Comparison of ENCODE assay signal across 8 mouse cellular contexts in genomic region chr13:63552291-63552932, GRCm38 (mm10). TPM values are rescaled to one million over a fixed set of nuclear protein-coding genes. Genes with fewer than 3 reads are reported as not detected.
DNase-seq lines count a peak whose midpoint lies in the region; ATAC-seq lines count a peak whose summit lies in the region.

No protein-coding gene starts in this region.

- DNase-seq in left cerebral cortex, adult 18-20 months (ENCODE audit: low spot score in 2 of 2), result peak; percentile 78 to 91
- no peak for DNase-seq in left cerebral cortex, adult 11 months (ENCODE audit: low spot score)
- DNase-seq in adrenal gland, postnatal 36 days, result peak; percentile 46 to 64
- DNase-seq in lung, postnatal 36 days, result peak; percentile 25
- DNase-seq in right cerebral cortex, postnatal 14 days, result peak; percentile 74
- DNase-seq in heart, postnatal 36 days, result no peak

- H3K4me3 ChIP-seq in intestine, embryonic 15.5 days (replicated peaks), result no peak overlapping the region

- H3K9me3 ChIP-seq in intestine, embryonic 15.5 days, result no peaks in the 10 kb centered on the region

- peak overlapping the region; percentile 43 for H3K4me2 ChIP-seq in intestine, embryonic 15.5 days (replicated peaks)

- intact Hi-C loops in heart, postnatal 36 days (cut with DNase I), result no loop called here

- H3K36me3 ChIP-seq in intestine, embryonic 15.5 days, result no peaks in the 10 kb centered on the region; the same call in 1 of the 2 replicates

- peak overlapping the region; percentile 34 for H3K9ac ChIP-seq in intestine, embryonic 15.5 days

- H3K4me1 ChIP-seq in intestine, embryonic 15.5 days (replicated peaks), result peaks cover 42% of the 10 kb centered on the region

- 55% methylated on average over 10 of the region's 10 CpGs for WGBS in intestine, embryonic 15.5 days

- no peaks in the 10 kb centered on the region for H3K27me3 ChIP-seq in intestine, embryonic 15.5 days (replicated peaks)

- peak; percentile 49; the same call in 1 of the 2 replicates for ATAC-seq in erythroblast, adult 5-6 weeks (replicated peaks; ENCODE audit: low FRiP score, poor library complexity, severe bottlenecking)
- ATAC-seq in intestine, embryonic 15.5 days, result peak; percentile 39

- H3K27ac ChIP-seq in intestine, embryonic 15.5 days, result peak overlapping the region; percentile 70

RNA-seq across cellular contexts. Expression of gene Ptch1, which starts 21.0 kb away (rescaled TPM):
- total RNA-seq in left cerebral cortex, adult 18-20 months (2021), result 10 to 100 TPM; 49.4 to 55.7 TPM
- total RNA-seq in adrenal gland, postnatal 36 days (2021), result 10 to 100 TPM; 37.3 to 49.6 TPM
- 2.5 and 4.8 TPM in 2 replicates for total RNA-seq in erythroblast, adult 5-6 weeks (2015; ENCODE audit: low replicate concordance)
- 1.5 and 2.5 TPM in 2 replicates for total RNA-seq in erythroblast, adult 5-6 weeks (2017; ENCODE audit: low replicate concordance)
- 30.5 and 34.1 TPM in 2 replicates for polyA plus RNA-seq in intestine, embryonic 15.5 days (2015; fragmentation: Nextera tagmentation; extraction: Ambion mirVana)
- 10 to 100 TPM; 17.5 to 18.5 TPM for total RNA-seq in heart, postnatal 36 days (2021)

RNA-seq across cellular contexts. Expression of gene Fancc, which starts 55.3 kb away (rescaled TPM):
- 1 to 10 TPM; 8.0 to 9.3 TPM for total RNA-seq in left cerebral cortex, adult 18-20 months (2021)
- 10 to 100 TPM in 1 of 2 experiments, 1 to 10 TPM in 1; 9.1 to 10.9 TPM for total RNA-seq in adrenal gland, postnatal 36 days (2021)
- total RNA-seq in erythroblast, adult 5-6 weeks (2015; ENCODE audit: low replicate concordance), result 4.8 and 26.5 TPM in 2 replicates
- 9.0 and 17.6 TPM in 2 replicates for total RNA-seq in erythroblast, adult 5-6 weeks (2017; ENCODE audit: low replicate concordance)
- polyA plus RNA-seq in intestine, embryonic 15.5 days (2015; fragmentation: Nextera tagmentation; extraction: Ambion mirVana), result 17.1 and 17.7 TPM in 2 replicates
- 1 to 10 TPM; 3.5 to 6.7 TPM for total RNA-seq in heart, postnatal 36 days (2021)

Comparison
In these comparisons a context has a peak if more than half of its experiments do, and no peak if none do; other contexts are left out.
1. DNase-seq: peak in left cerebral cortex, adult 18-20 months (2 of 2), adrenal gland, postnatal 36 days (2 of 2), lung, postnatal 36 days (single experiment) and right cerebral cortex, postnatal 14 days (single experiment); none in left cerebral cortex, adult 11 months (single experiment) and heart, postnatal 36 days (0 of 2).